Mouse (Mus musculus): ENCODE results near the gene Cryba4. TPM values are rescaled to one million over a fixed set of nuclear protein-coding genes. Genes with fewer than 3 reads are reported as not detected.

The Cryba4 gene
- polyA plus RNA-seq, 1 experiment from 2014 or later: 0.70 TPM

DNA sequence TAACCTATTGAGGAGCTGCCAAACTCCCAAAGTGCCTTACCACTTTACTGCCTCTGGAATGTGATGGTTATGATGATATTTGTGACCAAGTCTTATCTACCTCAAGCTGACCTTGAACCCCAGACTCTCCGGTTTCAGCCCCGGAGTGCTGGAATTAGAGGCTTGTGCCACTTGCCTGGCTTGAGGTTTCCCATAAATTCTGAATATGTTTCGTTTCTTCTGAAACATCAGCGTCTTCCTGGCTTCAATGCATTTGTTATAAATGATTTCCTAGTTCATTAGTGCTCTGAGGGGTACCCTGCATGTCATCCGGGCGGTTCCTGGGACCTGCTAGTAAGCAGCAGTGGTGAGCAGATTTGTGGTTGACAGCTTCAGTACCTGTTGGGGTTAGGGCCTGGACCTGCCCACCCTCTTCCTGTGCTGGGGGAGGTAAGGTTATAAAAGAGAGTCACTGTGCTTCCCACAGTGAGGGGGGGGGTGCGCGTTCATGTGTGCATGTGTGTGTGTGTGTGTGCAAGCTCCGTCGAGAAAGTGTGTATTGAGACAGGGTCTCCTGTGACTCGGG, 25.7 kb upstream of the Cryba4 start:
- Histone ChIP-seq H3K4me1 (replicated peaks) (peaks cover 85% of the 10 kb centered on the region), H3K9me3 (replicated peaks) (no peaks in the 10 kb centered on the region), H3K36me3 (replicated peaks) (no peaks in the 10 kb centered on the region), H3K4me3 (replicated peaks) (peak overlapping the region; percentile 77), H3K27ac (replicated peaks) (peak overlapping the region; percentile 84; the same call in 1 of the 2 replicates), H3K4me2 (peak overlapping the region; percentile 94), H3K9ac (peak overlapping the region; percentile 85; the same call in 1 of the 2 replicates), H3K27me3 (no peaks in the 10 kb centered on the region)
- ATAC-seq (ENCODE audit: insufficient read depth): no peak
- WGBS (ENCODE audit: insufficient replicate concordance): 52% methylated on average over 11 of the region's 11 CpGs

DNA sequence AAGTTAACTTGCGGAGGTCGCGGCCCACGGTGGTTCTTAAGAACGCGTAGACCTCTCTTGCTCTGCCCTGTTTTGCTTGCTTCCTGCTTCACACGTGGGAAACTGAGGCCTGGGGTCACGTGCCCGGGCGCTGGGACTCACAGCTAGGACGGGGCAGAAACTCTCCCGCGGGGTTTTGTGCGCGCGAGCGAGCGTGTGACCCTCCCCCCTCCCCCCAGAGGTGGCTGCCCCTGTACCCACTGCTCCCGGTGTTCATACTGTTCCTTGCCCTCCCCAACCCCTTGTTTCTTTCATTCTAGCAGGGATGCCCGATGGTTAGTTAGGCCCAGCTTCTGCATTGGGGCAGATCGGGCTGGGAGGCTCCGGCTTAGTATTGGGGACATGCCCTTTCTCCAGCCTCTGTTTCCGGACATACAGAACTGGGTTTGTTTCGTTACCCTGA, 24.6 kb upstream of the Cryba4 start:
- Histone ChIP-seq H3K27ac (replicated peaks) (peak overlapping the region; percentile 84), H3K9ac (peak overlapping the region; percentile 85), H3K36me3 (replicated peaks) (no peaks in the 10 kb centered on the region), H3K4me2 (peak overlapping the region; percentile 94), H3K27me3 (no peaks in the 10 kb centered on the region), H3K4me1 (replicated peaks) (peaks cover 77% of the 10 kb centered on the region), H3K4me3 (replicated peaks) (peak overlapping the region; percentile 77), H3K9me3 (replicated peaks) (no peaks in the 10 kb centered on the region)
- peak; percentile 14; the same call in 1 of the 2 replicates for ATAC-seq (ENCODE audit: insufficient read depth)
- 0% methylated on average over 24 of the region's 24 CpGs for WGBS (ENCODE audit: insufficient replicate concordance)

DNA sequence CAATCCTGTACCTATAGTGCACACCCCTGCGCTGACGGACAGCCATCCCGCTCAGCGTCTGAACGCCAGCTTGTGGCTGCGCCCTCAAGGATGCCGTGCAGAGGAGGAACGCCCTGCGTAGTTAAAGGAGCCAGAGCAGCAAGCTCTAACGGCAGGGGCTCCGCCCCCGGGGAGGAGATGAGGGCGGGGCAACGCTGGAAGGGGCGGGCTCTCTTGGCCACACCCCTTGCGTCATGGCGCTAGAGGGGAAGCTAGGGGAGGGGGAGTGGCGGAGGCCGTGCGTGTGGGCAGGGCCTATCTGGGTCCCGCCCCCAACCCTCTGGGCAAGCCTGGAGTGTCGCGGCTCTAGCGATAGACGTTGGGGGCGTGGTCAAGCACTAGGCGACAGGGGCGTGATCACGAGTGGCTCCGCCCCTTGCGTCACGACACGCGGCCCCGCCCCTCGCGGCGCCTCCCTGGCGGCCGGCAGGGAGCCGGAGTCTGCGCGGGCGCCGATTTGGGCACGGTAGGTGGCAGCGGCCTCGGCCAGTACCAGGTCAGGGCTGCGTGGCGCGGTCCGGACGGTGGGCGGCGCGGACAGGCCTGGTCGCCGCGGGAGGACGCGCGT, 24.1 kb upstream of the Cryba4 start, which contains the start of gene Tpst2:
Tpst2 (plus strand) TSS at position 425 of the 607 bp plus-strand sequence.
- ATAC-seq (ENCODE audit: insufficient read depth): peak; percentile 91
- under 1% methylated on average over 62 of the region's 62 CpGs for WGBS (ENCODE audit: insufficient replicate concordance)
- Histone ChIP-seq H3K4me3 (replicated peaks) (peak within 1 kb of the TSS; percentile 77), H3K4me2 (peak within 1 kb of the TSS; percentile 94), H3K9me3 (replicated peaks) (no peaks in the 10 kb centered on the region), H3K4me1 (replicated peaks) (peaks cover 73% of the 10 kb centered on the region), H3K27ac (replicated peaks) (peak within 1 kb of the TSS; percentile 84), H3K9ac (peak within 1 kb of the TSS; percentile 85), H3K27me3 (peaks cover 3% of the 10 kb centered on the region; the same call in 1 of the 2 replicates), H3K36me3 (replicated peaks) (no peaks in the 10 kb centered on the region)

DNA sequence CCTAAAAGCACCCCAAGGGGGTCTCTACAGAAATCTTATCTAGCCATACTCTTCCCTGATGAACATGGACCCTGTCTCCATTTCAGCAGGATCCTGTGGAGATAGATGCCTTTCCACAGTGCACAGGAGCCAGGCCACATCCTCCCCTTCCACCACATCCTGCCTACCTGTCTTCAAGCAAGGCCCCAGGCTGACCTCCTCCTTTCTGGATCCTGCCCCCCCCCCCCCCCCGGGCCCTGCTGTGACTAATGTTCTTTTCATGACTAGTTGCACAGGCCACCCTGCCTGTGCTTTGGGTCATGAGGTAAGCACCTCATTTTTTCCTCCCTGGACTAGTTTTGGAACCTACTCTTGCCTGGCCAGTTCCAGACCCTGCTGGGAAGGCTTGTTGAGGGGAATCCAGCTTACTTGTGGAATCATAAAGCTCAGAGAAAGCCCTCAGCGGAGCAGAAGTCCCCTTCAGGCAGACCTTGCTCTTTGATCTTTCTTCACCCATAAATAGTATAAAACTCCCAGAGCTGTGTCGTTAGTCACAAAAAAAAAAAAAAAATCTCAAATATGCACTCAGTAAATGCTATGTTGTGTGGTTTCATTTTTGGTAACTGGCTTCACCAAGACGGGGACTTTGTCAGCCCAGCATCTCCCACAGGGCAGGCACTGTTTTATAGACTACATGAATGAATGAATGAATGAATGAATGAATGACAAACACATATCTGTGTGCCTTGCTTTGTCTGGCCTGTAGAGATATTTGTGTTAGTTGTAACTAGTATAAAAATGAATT, 22.9 kb upstream of the Cryba4 start:
- peaks cover 14% of the 10 kb centered on the region for H3K27me3 ChIP-seq
- peak overlapping the region; percentile 94 for H3K4me2 ChIP-seq
- no peak overlapping the region for H3K9ac ChIP-seq
- no peak for ATAC-seq (ENCODE audit: insufficient read depth)
- H3K36me3 ChIP-seq (replicated peaks): no peaks in the 10 kb centered on the region
- 53% methylated on average over 4 of the region's 4 CpGs for WGBS (ENCODE audit: insufficient replicate concordance)
- H3K4me1 ChIP-seq (replicated peaks): peaks cover 68% of the 10 kb centered on the region
- no peak overlapping the region for H3K27ac ChIP-seq (replicated peaks)
- peak overlapping the region; percentile 77 for H3K4me3 ChIP-seq (replicated peaks)
- H3K9me3 ChIP-seq (replicated peaks): no peaks in the 10 kb centered on the region

DNA sequence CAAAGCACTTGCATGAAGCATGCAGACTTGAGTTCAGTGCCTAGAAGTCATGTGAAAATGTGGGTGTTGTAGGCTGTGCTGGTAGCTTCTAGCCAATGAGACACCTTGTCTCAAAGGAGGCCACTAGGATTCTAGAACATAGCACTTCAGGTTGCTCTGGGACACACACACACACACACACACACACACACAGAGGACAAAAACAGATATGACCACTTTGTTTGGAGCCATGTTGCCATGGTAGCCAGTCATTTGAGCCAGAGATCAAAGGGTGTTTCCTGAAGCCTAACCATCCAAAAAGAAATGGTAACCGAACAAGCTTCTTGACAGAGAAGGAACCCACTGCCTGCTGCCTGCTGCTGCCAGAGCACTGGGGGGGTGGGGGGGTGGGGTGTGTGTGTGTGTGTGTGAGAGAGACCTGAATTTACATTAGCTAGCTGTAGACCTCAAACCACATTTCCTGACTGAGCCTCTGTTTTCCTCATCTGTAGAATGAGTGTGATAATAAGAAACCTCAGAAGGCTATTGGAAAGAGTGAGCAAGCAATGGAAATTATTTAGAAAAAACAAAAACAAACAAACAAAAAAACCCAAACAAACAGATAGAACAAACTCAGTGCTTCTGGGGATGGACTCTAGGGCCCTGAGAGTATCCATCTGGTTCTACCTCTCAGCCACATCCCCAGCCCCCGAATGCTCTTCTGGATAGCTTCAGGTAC, 21.6 kb upstream of the Cryba4 start:
- WGBS (ENCODE audit: insufficient replicate concordance): 39% methylated on average over 2 of the region's 2 CpGs
- peaks cover 55% of the 10 kb centered on the region for H3K4me1 ChIP-seq (replicated peaks)
- H3K27me3 ChIP-seq: peaks cover 25% of the 10 kb centered on the region
- no peak overlapping the region for H3K4me2 ChIP-seq
- H3K9ac ChIP-seq: no peak overlapping the region
- H3K9me3 ChIP-seq (replicated peaks): no peaks in the 10 kb centered on the region
- ATAC-seq (ENCODE audit: insufficient read depth): no peak
- no peak overlapping the region for H3K4me3 ChIP-seq (replicated peaks)
- H3K36me3 ChIP-seq (replicated peaks): no peaks in the 10 kb centered on the region
- no peak overlapping the region for H3K27ac ChIP-seq (replicated peaks)

DNA sequence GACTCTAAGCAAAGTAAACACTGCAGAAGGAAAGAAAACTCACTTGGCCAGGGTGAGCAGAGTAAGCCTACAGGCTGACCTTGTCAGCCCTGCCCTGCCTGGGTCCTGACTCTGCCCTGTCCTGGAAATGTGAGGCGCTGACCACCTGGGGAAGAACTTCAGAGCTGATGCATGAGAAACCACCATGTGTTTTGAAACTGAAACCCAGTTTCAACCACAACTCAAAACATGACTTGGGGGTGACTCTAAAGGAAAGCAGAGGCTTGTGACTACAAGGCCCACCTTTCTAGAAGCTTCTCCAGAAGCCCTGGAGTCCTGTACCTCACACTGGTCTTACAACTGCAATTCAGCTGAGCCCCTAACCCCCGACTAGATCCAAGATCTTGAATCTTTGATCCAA, 20.6 kb upstream of the Cryba4 start:
- H3K9ac ChIP-seq: no peak overlapping the region
- no peak for ATAC-seq (ENCODE audit: insufficient read depth)
- peaks cover 51% of the 10 kb centered on the region for H3K4me1 ChIP-seq (replicated peaks)
- 44% methylated on average over 2 of the region's 2 CpGs for WGBS (ENCODE audit: insufficient replicate concordance)
- H3K4me3 ChIP-seq (replicated peaks): no peak overlapping the region
- no peak overlapping the region for H3K27ac ChIP-seq (replicated peaks)
- no peak overlapping the region for H3K4me2 ChIP-seq
- no peaks in the 10 kb centered on the region for H3K9me3 ChIP-seq (replicated peaks)
- H3K36me3 ChIP-seq (replicated peaks): no peaks in the 10 kb centered on the region
- peaks cover 35% of the 10 kb centered on the region for H3K27me3 ChIP-seq

DNA sequence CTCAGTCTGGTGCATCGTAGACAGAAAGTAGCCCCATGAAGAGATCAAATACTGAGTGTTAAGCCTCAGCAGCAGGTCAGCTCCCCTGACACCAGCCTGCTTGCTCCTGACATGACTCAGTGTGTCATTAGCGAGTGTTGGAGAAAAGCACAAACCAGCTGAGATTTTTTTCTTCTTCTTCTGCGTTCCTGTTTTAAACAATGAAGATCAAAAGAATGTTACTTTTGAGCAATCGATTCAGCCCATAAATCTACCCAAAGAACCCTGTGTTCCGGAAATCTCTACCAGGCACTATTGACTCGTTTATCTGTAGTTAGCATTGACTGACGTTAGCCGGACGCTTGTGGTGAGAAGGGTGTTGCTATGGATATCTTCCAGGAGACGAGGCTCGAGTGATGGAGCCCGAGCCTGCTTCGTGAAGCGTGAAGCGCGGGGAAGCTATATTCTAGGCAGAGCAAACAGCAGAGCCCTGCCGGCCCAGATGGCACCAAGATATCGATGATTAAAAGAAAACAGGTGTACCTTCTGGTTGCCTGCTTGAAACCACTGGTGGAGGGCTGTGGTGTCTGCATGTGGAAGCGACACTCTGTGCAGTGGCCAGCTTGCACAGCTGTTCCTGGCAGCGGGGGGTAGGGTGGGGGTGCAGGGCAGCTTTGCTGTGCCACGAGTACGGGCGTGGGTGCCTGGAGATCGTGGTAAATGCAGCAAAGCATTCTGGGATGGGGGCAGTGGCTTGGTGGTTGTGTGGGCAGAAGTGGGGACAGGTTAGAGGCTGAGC, 18.6 kb upstream of the Cryba4 start:
- no peak overlapping the region for H3K27ac ChIP-seq (replicated peaks)
- no peak overlapping the region for H3K4me3 ChIP-seq (replicated peaks)
- H3K9ac ChIP-seq: no peak overlapping the region
- peaks cover 37% of the 10 kb centered on the region for H3K27me3 ChIP-seq
- H3K4me1 ChIP-seq (replicated peaks): peaks cover 50% of the 10 kb centered on the region
- H3K4me2 ChIP-seq: no peak overlapping the region
- no peaks in the 10 kb centered on the region for H3K9me3 ChIP-seq (replicated peaks)
- no peaks in the 10 kb centered on the region for H3K36me3 ChIP-seq (replicated peaks)
- WGBS (ENCODE audit: insufficient replicate concordance): 34% methylated on average over 24 of the region's 24 CpGs
- no peak for ATAC-seq (ENCODE audit: insufficient read depth)

DNA sequence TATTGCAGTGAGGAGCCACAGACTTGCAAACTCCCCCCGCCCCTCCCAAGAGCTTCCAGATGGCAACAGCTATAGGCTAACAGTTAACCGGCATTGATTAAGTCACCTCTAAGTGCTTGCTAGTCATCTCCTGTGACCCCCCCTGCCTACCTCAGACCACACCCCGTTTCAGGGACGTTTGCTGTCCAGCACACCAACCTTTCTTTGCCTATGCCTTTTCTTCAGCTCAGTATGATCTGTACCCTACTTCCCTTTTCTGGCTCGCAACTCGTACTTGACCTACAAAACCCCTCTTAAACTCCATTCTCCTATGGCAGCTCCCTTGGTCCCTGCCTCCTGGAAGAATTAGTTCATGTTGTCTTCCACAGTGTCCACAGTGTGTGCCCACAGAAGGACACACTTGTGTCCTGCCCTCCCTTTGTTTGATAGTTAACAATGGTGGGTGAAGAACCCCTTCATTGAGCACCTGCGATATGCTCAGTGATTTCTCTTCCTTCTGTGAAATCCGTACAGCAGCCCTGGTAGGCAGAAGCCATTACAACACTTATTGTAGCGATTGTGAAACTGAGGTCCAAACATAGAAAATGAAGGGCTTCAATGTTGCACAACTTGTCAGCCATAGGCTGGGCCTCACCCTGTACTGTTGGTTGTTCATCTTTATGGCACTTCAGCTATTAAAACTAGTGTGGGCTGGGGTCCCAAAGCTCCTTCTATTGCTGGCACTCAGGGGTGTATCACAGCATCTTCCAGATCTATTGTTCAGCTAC, 13.9 kb upstream of the Cryba4 start:
- WGBS (ENCODE audit: insufficient replicate concordance): 18% methylated on average over 9 of the region's 9 CpGs
- H3K27me3 ChIP-seq: peaks cover 32% of the 10 kb centered on the region
- H3K27ac ChIP-seq (replicated peaks): peak overlapping the region; percentile 75
- H3K4me3 ChIP-seq (replicated peaks): no peak overlapping the region
- no peak overlapping the region for H3K9ac ChIP-seq
- peak overlapping the region; percentile 53 for H3K4me2 ChIP-seq
- H3K4me1 ChIP-seq (replicated peaks): peaks cover 39% of the 10 kb centered on the region
- no peaks in the 10 kb centered on the region for H3K36me3 ChIP-seq (replicated peaks)
- no peaks in the 10 kb centered on the region for H3K9me3 ChIP-seq (replicated peaks)
- ATAC-seq (ENCODE audit: insufficient read depth): peak; percentile 49

DNA sequence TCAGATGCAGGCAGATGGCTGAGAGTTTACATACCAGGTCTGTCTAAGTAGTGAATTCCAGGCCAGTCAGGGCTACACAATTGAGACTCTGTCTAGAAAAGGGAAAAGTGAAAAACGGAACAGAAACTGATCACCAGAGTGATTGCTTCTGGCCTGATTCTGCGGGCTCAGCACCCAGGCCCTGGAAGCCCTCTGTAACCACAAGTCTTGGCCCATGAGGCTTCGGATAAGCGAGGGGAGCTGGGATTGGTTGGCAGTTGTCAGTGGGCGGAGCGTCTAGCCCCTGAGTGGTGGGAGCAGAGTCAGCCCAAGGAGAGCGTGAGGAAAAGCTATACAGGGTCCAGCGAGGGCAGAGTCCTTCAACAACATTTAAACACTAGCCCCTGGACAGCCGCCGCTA, 13.2 kb upstream of the Cryba4 start:
- 4% methylated on average over 10 of the region's 10 CpGs for WGBS (ENCODE audit: insufficient replicate concordance)
- no peaks in the 10 kb centered on the region for H3K36me3 ChIP-seq (replicated peaks)
- H3K27ac ChIP-seq (replicated peaks): peak overlapping the region; percentile 75
- ATAC-seq (ENCODE audit: insufficient read depth): peak; percentile 56
- H3K4me1 ChIP-seq (replicated peaks): peaks cover 34% of the 10 kb centered on the region
- peak overlapping the region; percentile 53 for H3K4me2 ChIP-seq
- peaks cover 25% of the 10 kb centered on the region; the same call in 1 of the 2 replicates for H3K27me3 ChIP-seq
- no peak overlapping the region for H3K9ac ChIP-seq
- no peaks in the 10 kb centered on the region for H3K9me3 ChIP-seq (replicated peaks)
- no peak overlapping the region for H3K4me3 ChIP-seq (replicated peaks)

DNA sequence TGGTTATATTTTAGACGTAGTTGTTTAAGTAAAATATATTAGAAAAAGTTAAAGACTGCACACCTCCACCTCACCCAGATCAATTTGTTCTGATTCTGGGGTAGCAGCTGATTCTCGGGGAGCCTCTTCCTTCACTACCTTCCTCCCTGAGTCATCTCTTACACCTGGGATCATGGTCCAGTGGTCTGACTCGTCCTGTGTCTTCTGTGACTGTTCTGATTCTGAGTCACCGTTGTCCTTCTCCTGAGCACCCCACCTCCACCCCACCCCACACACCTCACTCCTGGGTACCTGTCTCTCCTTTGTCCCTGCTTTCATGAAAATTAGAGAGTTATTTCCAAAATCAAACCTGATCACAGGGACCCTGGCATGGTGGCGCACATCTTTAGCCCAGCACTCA, 12.8 kb upstream of the Cryba4 start:
- H3K9me3 ChIP-seq (replicated peaks): no peaks in the 10 kb centered on the region
- H3K36me3 ChIP-seq (replicated peaks): no peaks in the 10 kb centered on the region
- no peak overlapping the region for H3K9ac ChIP-seq
- peaks cover 21% of the 10 kb centered on the region; the same call in 1 of the 2 replicates for H3K27me3 ChIP-seq
- ATAC-seq (ENCODE audit: insufficient read depth): no peak
- peaks cover 34% of the 10 kb centered on the region for H3K4me1 ChIP-seq (replicated peaks)
- H3K4me2 ChIP-seq: peak overlapping the region; percentile 53
- 55% methylated on average over 5 of the region's 5 CpGs for WGBS (ENCODE audit: insufficient replicate concordance)
- H3K4me3 ChIP-seq (replicated peaks): no peak overlapping the region
- H3K27ac ChIP-seq (replicated peaks): peak overlapping the region; percentile 75; the same call in 1 of the 2 replicates

All from liver, embryonic 15.5 days (tissue).